Mouse (Mus musculus) lung, postnatal 36 days (tissue): ENCODE measurements at regions not wholly inside any gene's neighbourhood (a gene's known extent, or its start where the extent isn't known, plus 50 kb on each side); places are given as distances from the start of the nearest gene placed in this dataset.
"Not testable (repeated sequence)": the region's sequence is repeated elsewhere in the genome, so short reads cannot be mapped to it uniquely, and the experiment has no call there.

Experiments used
- DNase-seq: peaks from one replicate; pipeline ENCODE4 v3.0.0; 2022; ENCODE audit warnings: mixed read lengths

DNA sequence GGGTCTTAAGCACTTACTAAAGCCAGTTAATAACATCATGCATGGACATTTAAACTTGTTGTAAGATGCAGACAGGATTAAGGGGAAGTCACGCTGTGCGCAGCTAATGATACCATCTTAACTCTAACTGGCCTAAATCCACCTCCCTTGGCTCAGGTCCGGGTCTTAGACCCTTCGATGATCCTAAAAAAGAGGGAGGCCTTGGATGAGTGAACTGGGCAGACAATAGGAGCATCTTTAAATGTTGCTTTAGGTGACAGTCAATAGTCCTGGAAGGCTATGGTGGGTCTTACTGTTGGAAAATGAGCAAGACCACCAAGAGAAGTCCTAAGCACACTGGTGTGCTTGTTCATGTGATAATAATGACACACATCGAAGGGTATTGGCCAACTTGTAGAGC, 242.1 kb downstream of the Mef2c start:
- DNase-seq: no peak

DNA sequence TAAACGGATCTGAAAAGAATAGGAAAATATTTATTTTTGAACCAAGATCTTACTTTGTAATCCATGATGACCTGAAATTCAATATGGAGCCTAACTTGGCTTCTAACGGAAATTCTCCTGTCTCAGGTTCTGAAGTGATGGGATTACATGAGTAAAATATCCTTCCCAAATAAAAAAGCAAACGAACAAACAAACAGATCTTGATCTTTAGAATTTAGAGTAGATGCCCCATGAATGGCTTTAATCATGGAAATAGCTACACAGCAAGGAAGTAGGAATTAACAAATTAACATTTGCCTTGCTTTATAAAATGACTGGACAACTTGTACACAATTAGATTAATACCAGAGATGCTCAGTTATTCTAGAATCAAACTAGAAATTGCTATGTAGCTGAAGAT, 243.8 kb downstream of the Mef2c start:
- no peak for DNase-seq

DNA sequence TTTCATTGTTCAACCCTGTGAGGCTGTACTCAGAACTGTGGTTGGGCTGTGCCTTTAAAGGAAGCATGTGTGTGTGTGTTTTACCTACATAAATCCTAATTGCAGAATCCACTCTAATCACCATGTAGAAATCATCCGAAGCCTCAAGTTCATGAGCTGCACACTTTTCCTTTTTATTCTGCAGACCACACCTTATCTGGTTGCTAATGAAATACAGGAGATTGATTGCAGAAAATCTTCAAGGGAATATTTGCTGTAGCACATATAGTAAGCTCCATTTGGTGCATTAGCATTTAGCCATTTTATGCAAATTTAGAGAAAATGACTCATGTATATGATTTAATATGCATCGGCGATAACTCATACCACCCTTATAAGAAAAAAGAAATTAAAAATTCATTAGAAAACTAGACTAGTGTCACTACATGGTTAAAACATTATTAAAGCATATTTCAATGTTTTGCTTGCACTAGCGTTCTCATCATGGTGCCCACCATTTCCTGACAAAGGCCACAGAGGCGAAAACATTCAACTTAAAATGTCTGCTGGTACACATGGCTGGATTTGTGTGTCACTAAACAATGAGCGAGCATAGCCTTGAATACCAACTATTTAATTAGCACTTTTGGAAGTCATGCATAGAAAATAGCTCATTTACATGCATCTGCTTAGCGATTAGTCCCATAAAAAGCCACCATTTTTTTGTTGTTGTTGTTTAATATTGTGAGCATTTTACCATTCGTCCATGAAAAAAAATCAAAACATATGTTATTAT, 245.7 kb downstream of the Mef2c start:
- DNase-seq: no peak

DNA sequence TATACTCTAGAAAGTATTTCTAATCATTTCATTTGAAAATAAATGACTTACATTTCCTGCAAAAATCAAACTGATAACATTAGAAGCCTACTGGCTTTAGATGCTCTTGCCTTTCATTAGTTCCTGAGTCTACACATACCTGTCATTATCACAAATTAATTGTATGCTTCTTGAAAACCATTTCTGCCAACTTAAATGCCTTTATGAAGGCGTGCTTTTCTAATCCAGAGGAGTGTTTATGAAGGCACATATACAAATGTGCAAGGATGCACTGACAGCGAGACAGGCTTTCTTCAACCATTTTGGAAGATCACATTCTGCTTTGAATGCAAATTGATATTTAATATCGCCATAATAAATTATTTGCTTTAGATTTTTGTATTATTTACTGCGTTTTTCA, 246.6 kb downstream of the Mef2c start:
- DNase-seq: no peak

DNA sequence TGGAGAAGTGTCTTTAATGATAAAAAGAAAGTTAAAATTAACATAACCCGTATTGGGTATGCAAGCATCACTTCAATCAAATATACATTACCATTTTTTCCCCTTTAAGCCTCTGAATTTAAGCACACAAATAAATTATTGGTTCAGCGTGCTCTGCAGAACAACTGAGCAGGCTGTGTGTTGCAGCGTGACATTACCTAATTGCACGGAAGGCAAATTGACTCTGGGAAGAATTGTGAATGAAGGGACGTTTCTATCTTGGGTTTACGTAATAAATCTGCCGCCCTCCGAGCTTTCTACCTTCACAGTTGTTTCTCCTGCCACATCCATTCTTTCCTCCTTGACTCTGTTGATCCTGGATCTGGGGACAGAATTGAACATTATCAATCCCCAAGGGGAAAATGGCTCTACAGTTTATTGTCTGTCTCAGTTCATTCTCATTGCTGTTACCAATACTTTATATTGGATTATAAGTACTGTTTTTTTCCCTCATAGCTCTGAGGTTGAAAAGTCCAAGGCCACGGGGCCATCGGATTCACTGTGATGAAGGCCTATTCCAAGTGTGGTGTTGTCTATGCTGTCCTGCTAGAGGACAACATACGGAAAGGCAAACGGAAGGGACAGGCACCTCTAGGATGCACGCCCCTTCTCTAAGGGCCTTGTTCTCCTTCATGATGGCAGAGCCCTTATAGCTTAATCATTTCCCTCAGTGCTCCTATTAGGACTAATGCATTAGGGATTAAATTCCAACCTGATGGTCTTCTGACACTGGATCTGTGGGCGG, 256.7 kb downstream of the Mef2c start:
- no peak for DNase-seq

DNA sequence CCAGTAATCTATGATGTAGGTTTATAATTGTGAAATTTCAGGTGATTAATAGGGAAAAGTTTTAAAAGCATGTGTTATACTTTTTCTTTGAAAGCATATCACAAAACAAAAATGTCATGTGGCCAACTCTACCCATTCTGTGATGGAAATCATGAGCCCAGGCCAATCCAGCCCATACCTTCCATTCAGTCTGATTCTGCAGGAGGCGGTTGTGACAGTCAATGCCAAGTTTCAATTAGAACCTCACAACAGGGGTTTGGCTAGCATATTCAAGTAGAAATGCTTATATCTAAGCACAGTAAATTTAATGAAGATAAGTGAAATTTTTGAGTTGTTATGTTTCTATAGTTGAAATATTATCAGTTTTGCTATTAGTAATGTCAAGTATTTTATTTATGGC, 258.6 kb downstream of the Mef2c start:
- no peak for DNase-seq

DNA sequence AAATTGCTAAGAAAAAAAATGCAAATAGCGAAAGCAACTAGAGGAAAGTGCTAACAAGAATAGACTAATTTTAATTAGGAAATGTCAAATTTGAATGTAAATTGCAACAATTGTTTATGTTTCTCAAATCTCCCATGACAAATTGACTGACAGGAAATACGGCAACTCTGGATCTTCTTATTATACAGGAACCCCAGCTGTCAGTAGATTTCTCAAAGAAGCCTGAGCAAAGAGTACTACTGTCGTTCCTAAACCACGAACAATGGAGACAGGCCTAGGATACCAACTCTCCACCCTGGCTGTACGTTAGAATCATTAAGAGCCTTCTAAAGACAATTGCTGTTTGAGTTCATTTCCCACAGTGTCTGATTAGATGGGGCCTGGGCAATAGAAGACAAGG, 259.5 kb downstream of the Mef2c start:
- DNase-seq: not testable (repeated sequence)

DNA sequence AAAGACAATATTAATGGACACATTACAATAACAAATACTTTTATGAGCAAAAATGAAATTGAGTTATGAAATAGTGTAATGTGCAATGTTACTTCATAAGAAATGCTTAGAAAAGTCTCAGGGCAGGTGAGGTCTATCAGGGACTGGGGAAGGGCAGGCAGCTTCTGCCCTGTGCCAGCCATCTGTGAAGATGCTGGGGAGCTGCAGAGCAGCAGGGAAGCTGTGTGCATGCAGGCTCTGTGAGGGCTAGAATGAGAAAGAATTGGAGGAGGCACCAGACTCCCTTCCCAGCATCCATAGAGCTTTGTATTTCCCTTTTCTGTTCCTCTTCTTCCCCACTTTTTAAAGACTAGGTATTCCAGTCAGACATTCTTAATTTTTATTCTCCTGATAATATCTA, 281.8 kb downstream of the Mef2c start:
- DNase-seq: no peak

DNA sequence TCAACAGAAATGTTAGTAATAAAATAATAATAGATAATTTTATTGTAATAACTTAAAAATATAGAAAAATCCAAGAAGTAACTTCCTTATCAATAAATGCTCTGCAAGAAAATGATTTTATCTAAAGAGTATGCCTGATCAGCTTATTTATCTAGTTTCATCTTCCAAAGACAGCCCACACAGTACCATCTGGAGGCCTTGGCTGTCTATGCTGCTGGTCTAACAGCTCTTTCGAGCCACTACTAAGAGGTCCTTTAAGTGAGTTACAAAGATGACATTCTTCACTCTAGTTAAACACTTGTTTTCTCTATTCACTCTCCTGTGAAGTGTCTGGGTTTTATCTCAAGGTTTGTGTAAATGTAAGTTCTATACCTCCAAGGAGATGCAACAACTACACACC, 305.7 kb downstream of the Mef2c start:
- DNase-seq: no peak

DNA sequence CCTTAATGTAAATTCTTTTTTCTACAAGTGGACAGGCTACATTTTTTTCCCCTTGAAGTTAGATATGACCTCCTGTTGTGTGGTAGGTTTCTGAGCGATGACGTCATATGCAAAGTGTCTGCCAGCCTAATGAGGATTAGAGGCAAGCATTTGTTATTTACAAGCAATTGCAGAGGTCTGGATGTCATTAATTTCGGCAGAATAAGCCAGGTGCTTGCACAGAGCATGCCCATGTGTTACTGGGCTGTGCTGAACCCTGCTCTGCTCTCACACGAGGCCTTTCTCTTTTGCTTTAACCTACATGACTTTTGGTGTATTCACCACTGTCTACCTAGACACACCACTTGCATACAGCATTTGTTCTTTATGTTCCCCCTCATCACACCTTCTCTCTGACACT, 316.5 kb downstream of the Mef2c start:
- no peak for DNase-seq

DNA sequence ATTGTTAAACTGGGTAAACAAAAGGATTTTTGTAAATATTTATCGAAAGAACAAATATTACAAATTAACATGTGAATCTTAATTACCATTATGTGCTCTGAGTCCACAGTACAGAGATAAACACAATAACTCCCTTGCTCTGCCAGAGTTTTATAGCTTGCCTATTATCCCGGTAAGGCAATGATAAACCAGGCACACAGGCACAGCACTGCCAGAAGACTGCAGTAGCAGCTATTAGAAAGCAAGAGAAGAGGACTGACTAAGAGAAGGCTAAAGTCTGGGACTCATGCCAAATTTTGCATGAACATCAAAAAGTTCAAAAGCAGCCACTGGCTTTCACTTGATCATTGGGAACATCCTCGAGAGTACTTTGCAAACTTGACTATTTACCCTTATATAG, 316.9 kb downstream of the Mef2c start:
- no peak for DNase-seq

DNA sequence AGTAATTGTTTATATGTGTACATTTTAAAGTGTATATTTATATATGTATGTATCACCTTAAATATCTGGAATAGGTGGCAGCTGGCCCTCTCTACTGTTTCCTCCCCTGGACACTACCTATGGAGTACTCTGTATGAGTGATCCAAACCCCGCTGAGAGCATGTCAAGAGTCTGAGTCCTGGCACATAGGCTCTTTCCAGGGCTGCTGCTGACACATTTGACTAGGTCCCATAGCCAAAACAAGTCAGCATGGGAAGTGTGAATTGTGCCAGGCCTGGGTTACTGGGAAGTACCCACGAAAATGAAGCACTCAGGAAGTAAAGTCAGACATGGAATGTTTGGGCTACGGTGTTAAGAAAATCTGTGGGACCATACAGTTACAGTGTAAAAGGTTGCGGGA, 321.1 kb downstream of the Mef2c start:
- no peak for DNase-seq

DNA sequence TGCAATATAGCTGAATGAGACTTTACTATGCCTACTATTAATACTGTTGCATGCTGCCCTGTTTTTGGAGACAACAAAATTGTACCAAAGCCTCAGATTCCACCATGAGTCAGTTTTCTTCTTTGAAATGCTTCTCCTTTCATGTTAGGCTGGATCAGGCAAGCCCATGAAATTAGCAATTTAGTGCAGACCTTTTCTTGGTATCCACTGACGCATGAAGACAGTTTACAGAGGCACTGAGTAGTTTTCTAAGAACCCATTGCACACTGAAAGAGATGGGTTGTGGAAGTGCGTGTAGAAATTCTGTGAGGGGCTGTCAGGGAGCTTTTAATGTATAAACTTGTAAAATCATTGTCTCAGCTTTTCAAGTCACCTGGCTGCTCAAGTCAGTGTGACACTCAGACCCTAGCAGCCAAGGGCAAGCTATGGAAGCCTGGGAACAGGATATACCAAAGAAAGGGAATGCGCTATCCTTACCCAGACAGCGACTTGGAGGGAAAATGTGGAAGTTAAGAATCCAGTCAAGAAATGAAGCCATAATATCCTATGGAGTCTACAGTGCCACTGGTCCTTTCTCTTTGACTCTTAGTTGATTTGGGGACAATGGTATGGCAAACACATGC, 323.1 kb downstream of the Mef2c start:
- no peak for DNase-seq

DNA sequence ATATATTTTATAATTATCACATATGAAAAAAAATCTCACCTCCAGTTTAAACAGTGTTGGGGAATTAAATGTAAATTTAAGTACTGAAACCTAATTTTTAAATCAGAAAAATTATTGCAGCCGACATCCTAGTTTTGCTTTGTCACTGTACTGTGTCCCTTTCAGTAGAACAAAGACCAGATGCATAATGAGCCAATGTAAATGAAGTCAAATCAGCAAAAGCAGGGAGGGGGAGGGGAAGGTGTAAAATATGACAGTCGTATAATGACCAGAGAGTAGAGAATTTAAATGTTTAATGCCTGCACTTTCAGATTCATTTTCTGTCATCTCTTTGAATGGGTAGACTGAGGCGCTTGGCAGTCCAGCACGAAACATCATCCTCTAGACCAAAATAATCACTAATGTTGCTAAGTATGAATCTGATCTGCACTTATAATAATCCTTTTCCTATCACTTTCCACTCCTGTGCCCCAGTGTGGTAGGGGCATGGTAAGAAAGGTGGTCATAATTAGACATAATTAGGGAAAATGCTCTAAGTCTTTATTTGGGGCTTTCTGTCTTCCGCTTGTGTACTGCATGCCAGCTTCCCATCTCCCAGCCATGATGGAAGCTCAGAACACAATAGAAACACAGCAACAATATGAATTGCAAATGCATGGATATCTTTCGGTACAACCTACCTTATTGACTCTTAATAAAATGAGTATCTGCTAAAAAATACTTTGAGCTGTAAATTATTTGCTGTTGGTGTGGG, 356.0 kb upstream of the Tmem161b start:
- no peak for DNase-seq

DNA sequence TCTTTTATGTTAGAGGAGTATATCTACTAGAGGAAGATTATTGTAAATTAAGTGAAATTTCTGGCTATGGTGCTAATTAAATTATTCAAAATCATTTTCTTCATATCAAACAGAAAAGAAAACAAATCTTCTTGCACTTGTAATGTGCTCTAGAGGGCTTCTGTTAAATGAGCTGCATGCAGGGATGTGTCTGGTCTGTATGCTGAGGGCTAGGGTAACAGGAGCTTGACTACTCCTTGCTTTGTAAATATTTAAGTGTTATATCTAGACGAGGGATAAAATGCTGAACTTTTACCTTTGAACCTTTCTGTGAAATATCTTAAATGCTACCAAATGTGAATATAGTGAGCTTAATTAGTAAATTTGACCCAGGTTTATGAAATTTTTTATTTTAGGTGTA, 354.9 kb upstream of the Tmem161b start:
- DNase-seq: no peak

DNA sequence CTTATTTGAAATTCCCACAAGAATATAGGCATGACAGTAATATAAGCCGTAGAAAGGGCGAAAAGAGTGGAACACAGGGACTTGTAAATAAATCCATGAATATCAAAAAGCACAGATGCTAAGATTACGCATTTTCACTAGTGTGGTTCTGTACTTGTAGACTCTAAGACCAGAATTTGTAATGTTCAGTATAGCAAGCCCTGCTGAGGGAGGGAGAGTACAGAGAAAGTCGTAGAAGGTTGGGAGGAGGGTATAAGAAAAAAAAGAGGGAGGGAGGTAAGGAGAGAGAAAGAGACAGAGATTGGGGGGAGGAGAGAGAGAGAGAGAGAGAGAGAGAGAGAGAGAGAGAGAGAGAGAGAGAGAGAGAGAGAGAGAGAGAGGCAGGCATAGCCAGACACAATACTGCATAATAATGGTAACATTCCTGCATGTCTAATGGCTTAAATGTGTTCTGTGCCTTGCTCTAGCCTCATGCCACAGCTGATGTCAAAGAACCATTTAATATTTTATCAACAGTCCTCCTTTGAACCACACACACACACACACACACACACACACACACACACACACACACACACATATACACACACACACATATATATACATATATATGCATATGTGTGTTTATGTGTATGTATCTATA, 354.1 kb upstream of the Tmem161b start:
- no peak for DNase-seq

DNA sequence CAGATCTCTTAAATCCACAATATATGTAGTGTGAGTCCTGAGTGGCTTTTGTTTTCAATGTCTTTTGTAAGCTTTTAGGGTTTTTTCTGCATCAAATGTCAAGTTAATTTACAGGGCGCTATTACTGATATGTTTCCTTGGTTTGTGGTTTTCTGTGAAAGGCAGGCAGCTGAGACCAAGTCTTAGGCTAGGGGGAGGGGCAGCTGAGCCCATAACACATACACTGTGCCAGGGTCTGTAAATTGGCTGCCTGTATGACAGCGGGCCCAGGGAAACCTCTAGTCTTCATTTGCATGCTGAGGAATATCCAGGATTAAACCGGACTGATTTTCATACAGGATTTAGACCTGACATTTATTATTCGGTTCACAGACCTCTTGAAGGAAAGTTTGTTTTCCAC, 353.2 kb upstream of the Tmem161b start:
- no peak for DNase-seq

DNA sequence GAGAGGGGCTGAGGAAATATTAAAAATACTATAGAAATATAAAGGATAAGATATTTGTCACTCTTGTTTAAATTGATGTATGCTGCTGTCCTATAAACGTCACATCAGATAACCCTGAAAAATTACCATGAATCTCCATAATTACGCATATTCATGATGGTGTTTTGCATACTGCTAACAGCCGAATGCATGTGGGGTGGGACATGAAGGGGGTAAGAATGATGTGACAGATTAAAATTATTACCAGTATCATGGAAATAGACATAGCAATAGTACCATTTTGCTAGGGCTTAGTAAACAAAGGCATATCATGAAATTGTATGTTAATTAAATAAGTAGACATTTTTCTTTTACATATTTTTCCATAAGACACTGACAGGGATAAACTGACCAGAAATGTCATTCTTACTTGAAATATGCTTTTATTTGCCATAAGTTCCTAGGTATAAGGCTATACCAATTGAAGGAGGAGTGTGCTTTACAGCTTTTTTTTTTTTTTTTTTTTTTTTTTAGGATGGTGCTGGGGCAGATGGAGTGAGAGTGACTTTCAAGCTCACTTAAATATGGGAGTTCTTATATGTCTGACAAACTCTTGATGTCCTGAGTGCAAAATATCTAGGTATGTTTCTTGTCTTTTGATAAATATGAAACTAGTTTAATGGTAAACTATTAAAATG, 349.8 kb upstream of the Tmem161b start:
- no peak for DNase-seq

DNA sequence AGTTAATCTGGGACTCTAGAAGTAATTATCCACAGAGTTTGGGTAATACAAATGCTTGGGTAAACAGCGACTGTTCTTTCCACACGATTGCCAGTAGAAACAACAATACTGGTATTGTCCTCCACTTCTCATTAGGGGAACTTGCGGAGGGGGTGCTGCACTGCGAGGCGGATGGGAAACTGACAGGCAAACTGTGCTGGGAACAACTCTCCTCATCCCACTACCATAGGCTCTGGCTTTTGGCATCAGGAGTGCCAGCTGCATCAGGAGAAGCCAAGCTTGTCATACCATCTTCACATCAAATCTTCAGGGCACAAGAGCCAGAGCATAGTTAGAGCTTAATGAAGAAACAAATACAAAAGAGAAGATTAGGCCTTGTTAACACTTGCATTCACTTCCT, 349.2 kb upstream of the Tmem161b start:
- DNase-seq: no peak

DNA sequence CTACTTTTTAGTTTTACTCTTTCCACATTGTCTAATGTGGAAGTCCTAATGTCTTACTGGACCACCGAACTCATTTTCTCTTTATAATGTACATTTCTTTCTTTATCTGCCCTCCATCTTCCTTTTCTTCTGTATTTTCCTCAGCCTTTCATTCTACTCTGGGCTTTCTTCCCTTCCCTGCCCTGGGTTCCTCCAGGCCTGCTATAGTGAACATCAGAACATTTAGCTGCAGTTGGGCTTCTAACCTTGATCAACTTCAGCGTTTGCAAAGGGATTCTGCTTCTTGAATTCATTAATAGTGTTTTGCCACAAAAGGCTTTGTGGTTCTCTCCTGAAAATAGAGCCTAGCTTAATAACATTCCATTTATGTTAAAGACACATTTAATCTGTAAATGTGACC, 342.5 kb upstream of the Tmem161b start:
- DNase-seq: no peak

DNA sequence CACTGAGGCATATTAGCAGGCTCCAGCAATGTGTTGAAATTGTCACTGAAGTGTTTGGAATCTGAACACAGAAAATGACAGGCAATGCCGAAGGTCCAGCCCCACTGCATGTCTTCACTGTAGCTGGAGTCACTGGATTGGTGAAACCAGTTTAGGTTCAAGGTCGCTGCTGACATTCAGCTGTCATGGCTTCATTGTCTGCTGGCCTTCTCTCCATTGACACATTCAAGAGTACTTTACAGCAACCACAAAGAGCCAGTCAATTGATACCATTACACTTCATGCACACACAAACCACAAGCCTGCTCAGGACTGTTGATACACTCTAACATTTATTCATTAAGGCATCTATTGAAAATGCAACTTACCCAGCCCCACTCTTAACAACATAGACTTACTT, 341.8 kb upstream of the Tmem161b start:
- no peak for DNase-seq

DNA sequence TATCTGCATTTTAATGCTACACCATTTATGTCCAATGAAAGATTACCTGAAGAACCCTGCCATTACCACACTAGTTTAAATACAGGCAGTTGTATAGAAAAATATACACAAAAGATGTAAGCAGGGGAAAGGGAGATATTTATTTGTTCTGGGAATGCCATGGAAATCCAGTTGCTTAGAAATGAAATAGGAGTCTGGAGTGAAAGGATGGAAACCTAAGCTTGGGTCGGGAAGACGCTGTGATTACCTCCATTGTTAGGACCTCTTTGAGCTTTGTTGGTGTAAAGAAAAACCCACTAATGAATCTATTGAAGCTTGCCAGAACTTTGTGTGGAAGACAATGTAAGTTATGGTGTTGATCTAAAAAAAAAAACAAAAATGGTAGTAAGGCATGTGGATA, 341.3 kb upstream of the Tmem161b start:
- DNase-seq: no peak
